Mouse (Mus musculus): ENCODE measurements around the gene Akap13.

DNA sequence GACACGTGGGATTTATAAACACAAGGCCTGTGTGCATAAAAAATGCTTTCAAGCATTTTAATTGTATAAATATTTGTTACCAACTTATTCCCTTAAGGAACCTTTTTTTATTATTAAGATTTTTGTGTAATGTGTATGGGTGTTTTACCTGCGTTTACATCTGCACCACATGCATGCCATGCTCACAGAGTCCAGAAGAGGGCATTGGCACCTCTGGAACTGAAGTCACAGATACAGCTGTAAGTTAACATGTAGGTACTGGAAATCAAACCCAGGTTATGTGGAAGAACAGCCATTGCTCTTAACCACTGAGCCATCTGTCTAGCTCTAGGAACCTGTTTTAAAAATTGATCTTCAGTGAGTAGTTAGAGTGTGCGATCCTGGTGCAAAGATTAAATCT lies 232.8 kb downstream of the Akap13 start:
- TF ChIP-seq ZNF384 (IDR thresholded peaks at IDR 0.05; ENCODE audit: low read depth, low read length) (no peak), MAFK (IDR thresholded peaks at IDR 0.05; ENCODE audit: insufficient read depth, low read depth, low read length) (no peak)
